Mouse (Mus musculus): ENCODE data around the gene Epop.

- TF ChIP-seq CTCF (IDR thresholded peaks at IDR 0.05; ENCODE audit: extremely low read depth, insufficient read length, insufficient replicate concordance, low read depth, low read length): no peak
- no peak for TF ChIP-seq POLR2A (IDR thresholded peaks at IDR 0.05; ENCODE audit: low read depth, low read length)
Observed at GRCm38 (mm10) chr11:97669268-97669667, 39.8 kb upstream of the Epop start.
